Mouse (Mus musculus) heart, adult 8-10 months (tissue): ENCODE measurements at regions not wholly inside any gene's neighbourhood (a gene's known extent, or its start where the extent isn't known, plus 50 kb on each side); places are given as distances from the start of the nearest gene placed in this dataset.

ENCODE experiments used
- DNase-seq: peaks from one replicate; pipeline ENCODE4 v3.0.0; 2022; ENCODE audit warnings: low spot score

DNA sequence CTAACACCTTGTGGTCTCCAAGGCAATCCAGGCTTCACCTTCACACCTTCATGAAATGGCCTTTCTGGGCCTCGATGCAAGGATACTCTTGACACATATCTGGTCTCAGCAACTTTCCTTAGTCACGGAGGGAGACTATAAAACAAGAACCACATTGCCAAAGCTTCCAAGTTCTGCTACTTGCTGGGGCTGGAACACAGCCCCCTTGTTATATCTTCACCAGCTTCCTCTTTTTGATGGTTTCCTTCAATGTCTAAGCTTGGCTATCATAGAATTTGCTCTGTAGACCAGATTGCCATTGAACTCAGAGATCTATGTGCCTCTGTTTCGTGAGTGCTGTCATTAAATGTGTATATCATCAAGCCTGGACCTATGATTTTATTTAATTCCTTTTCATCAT lies 530.7 kb upstream of the Zeb2 start:
- no peak for DNase-seq

- DNase-seq = no peak
These were observed 512.9 kb upstream of the Zeb2 start for GRCm38 (mm10) chr2:45630081-45630480.

- DNase-seq = no peak
These were observed 512.4 kb upstream of the Zeb2 start for GRCm38 (mm10) chr2:45629616-45630015.

DNA sequence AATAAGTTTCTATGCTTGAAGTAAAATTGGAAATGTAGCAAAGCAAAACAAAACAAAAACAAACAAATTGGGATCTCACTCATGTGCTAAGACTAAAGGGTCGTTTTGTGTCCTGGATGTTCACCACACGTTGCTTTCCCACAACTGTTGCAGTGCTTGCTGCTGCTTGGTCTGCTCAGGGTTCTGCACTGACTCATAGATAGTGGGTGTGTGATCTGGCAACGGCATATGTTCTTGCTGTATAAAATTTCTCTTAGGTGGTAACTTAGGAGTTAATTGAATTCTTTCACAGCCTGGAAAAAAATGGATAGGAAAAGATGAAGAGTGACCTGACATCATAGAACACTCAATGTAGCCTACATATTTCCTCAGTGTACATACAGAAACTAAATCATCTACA lies 505.9 kb upstream of the Zeb2 start:
- no peak for DNase-seq

- DNase-seq = no peak
These were observed 491.7 kb upstream of the Zeb2 start for GRCm38 (mm10) chr2:45608926-45609325.

GRCm38 (mm10) chr2:45607393-45607792 lies 490.2 kb upstream of the Zeb2 start:
- no peak for DNase-seq

GRCm38 (mm10) chr2:45601332-45601900 lies 484.2 kb upstream of the Zeb2 start:
- DNase-seq = no peak

DNA sequence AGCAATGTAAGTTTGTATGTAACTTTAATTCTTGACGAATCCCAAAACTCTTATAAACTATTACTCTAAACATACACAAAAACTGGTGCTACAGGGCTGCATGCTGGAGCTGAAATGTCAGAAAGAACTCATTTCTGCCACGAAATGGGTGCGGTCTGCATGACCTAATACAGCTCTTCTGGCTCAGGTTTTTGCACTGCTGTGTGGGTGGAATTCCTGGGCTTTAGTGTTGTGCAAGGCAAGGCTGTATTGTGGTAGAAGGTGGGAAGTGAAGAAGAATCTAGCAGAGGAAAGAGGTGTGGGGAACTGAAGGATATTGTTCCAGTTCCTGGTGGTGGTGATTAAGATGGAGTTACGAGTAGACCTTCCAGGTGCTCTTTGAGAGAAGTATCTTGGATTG lies 476.6 kb upstream of the Zeb2 start:
- peak; percentile 7 for DNase-seq

DNA sequence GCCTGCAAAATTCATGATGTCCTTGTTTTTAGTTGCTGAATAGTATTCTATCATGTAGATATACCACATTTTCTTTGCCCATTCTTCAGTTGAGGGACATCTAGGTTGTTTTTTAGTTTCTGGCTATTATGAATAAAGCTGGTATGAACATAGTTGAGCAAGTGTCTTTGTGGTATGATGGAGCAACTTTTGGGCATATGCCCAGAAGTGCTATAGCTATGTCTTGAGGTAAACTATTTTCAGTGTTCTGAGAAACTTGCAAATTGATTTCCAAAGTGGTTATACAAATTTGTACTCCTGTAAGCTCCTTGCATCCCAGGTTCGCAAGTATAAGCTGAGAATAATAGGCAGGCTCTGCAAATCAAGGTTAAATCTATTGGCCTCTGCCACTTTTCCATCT lies 473.8 kb upstream of the Zeb2 start:
- no peak for DNase-seq

DNA sequence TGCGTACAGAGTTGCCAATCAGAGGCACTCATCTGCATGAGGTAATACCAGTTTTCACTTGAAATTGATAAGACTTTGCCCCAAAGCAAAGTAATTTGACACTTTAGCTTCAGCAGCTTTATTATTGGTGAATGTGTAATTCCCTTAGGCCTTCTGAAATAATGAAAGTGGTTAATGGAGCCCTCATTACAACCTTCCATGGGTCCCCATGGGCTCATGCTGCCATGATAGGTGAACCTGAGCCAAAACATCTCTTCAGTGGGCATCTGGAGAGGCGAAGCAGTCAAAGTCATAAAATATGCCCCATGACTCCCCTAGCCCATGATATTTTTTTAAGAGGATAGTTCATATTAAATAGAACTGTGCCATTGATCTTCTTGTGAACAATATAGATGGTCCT lies 471.1 kb upstream of the Zeb2 start:
- DNase-seq = no peak

DNA sequence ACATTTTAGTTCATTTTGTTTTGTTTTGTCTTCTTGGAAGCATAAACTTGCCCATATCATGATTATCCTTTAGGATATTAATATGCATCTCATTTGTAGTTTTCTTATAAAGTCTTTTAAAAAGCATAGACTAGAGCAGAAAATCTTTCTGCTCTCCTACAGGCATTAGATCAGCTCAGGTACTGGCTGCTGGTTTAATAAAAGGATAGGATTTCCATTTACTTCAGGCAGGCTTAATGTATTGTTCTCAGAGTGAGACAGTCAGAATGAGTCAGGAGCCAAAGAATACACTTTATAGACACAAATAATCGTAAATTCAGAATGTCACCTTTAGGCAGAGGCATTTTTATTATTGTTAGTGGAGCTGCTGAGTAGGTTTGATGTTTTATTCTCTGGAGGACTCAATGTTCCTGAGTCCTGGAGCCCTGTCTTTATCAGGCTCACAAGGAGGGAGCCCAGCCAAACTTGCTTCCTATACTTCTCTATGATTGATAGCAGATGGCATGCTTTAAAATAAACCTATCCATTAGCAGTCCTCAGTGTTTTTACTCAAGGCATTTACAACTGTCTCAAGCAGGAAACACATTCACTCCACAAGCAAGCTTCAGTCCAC lies 469.5 kb upstream of the Zeb2 start:
- DNase-seq = no peak

GRCm38 (mm10) chr2:45581549-45581925 lies 464.3 kb upstream of the Zeb2 start:
- DNase-seq = no peak

GRCm38 (mm10) chr2:45580838-45581548 lies 463.8 kb upstream of the Zeb2 start:
- DNase-seq = peak; percentile 51

DNA sequence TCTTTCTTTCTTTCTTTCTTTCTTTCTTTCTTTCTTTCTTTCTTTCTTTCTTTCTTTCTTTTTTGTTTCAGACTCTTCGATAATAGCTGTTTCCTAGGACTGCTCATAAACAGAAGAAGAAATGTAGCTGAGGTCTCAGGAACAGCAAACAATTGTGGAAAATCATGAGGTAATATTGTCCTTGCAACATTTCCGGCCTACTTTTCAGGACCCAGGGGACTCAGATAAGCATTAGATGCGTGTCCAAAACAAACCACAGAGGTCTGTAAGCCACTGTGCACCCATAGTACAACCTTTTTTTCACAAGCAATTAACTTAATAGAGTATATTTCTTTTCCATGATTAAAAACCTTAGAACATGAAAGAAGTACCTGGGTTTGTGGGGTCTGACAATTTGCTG lies 455.7 kb upstream of the Zeb2 start:
- DNase-seq = peak; percentile 78

GRCm38 (mm10) chr2:45554707-45555106 lies 437.5 kb upstream of the Zeb2 start:
- DNase-seq = no peak

DNA sequence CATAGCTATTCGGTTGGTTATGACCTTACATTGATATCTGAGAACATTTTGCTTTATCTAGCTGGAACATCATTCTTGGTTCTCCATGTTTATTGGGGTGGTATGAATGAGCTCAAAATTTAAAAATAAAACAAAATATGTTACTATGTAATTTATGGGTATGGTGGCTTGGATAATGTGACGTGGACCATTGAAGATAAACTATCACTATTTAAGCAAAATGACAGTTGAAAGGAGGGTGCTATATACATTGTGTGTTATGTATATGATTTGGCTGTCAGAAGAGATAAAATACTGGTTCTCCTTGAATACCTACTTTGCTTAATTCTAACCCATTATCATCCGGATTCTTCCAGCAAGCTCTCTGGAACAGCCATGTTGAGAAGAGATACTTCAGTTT lies 424.2 kb upstream of the Zeb2 start:
- no peak for DNase-seq

DNA sequence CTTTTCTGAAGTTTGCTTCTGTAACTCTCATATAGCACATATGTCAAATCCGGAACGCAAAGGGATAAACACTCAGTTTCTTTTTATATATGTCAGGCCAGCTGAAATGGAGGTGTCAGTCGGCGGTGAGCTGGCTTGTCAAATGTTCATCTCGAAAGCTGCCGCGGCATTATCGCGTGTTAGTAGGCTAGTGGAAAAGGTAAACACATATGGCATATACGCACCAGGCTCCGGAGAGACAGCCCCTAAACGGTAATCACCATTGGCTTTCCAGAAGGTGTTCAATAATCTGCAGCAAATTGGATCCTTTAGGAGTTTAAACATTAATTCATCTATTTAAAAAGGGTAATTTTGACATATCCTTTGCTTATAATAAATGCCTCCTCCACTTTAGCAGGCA lies 421.8 kb upstream of the Zeb2 start:
- DNase-seq = no peak

DNA sequence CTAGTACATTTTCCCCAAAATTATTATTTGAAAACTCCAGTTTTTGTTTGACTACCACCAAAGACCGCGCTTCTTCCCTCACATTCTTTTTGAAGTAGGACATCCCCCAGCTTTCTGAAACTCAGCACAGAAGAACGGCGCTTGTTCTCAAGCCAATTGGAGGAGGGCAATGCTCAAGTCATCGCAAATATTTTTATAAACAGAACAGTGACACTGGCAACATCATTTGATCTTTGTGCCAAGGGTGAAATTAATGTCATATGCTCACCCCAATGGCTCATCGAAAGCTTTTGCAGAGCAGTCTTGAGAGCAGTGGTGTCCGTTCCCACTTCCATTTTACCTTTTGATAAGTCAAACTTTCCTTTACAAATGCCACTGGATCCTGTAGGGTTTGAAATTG lies 420.5 kb upstream of the Zeb2 start:
- DNase-seq = no peak

DNA sequence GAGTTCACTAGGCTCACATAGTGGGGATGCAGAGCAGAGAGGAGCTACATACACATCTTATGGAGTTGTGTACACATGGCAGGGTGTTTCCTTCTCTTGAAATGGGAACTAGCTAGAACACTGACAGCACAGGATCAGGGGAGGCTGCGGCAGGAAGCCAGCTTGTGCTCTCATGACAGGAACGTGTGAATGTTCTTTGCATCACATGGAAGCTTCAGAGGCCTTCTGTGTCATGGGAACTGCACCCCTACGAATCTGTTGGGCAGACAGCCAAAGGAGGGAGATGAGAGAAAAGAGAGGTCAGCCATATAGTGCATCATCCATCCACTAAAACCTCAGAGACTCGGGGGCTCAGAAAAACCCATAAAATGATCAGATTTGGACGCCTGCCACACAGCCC lies 417.6 kb upstream of the Zeb2 start:
- peak; percentile 34 for DNase-seq

DNA sequence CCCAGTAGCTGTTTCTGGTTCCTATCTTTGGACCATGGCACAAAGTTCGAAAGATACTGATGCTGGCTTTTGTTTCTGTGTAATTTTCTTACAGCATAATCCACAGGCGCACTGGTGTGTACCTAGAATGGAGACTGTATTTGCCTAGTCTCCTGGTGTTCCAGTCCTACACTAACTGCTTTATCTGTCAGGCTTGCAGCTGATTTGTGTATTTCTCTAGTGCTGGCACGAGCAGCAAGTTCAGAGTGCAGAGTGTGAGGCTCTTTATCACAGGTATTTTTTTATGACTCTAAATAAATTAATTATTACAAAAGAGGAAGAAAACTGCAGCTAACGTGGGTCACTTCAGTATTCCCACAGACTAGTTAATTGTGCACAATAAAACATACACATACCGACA lies 405.1 kb upstream of the Zeb2 start:
- DNase-seq = no peak

- no peak for DNase-seq
These were observed 402.5 kb upstream of the Zeb2 start for GRCm38 (mm10) chr2:45519550-45520152.

DNA sequence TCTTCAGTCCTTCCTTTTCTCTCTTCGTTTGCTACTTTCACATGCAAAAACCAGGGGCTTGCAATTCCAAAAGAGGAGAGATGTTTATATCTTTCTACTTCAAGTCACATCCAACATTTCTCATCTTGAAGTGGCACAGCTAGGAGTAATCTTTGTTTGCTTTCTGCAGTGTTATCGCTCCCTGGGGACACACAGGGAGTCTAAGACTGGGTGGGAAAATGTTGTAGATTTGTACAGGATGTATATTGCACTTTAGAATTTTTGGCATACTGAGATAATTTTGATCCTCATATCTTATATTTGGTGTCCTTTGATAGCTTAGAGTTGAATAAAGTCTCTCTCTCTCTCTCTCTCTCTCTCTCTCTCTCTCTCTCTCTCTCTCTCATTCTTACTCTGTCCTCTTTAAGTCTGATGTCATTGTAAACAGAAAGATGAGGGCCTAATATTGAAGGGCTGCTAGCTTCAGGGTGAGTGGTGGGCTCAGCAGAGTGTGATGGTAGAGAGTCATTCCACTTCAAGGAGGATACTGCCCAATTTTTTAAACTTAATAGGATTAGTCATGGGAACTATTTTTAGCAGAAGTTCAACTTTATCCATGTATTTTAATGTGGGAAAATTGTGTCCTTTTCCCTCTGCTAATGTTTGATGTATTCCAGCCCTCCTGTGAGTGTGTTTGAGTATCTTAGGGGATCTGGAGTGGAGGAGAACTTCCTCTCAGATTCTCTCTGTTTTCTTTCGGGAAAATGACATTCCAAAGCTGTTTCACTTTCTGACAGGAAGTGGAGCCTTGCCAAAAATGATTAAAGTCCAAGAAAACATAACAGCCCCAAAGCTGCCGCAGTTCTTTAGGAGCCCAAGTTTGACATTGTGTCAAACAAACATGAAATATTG lies 397.3 kb upstream of the Zeb2 start:
- DNase-seq = peak; percentile 80
